Mouse (Mus musculus) lung, postnatal 10 days (tissue): ENCODE measurements around the gene Mrto4.
"Not testable (repeated sequence)": the region's sequence is repeated elsewhere in the genome, so short reads cannot be mapped to it uniquely, and the experiment has no call there.

Experiments
- DNase-seq: peaks from one replicate; pipeline ENCODE4 v3.0.0; 2021

Mrto4 gene

GRCm38 (mm10) chr4:139351931-139352711, at the start of gene Mrto4, which contains the start of the genes Emc1 and Ubr4:
Gene Mrto4, minus strand, starts transcription at chr4:139352576.
Gene Emc1, plus strand, starts transcription at chr4:139352587.
Gene Ubr4, plus strand, starts transcription at chr4:139352609.
- peak; percentile 92 for DNase-seq

- no peak for DNase-seq
These were observed 48.1 kb upstream of the Mrto4 start for GRCm38 (mm10) chr4:139400487-139400886.

GRCm38 (mm10) chr4:139395431-139395830, 43.1 kb upstream of the Mrto4 start:
- peak; percentile 14 for DNase-seq

GRCm38 (mm10) chr4:139389557-139389956, 37.2 kb upstream of the Mrto4 start:
- DNase-seq = no peak

GRCm38 (mm10) chr4:139386869-139387319, 34.5 kb upstream of the Mrto4 start:
- DNase-seq = peak; percentile 90

- not testable (repeated sequence) for DNase-seq
These were observed 33.5 kb upstream of the Mrto4 start for GRCm38 (mm10) chr4:139385841-139386240.

GRCm38 (mm10) chr4:139382231-139382630, 29.9 kb upstream of the Mrto4 start:
- DNase-seq = no peak

- no peak for DNase-seq
These were observed 29.1 kb upstream of the Mrto4 start for GRCm38 (mm10) chr4:139381452-139381845.

- no peak for DNase-seq
These were observed 28.5 kb upstream of the Mrto4 start for GRCm38 (mm10) chr4:139380775-139381451.

- DNase-seq = peak; percentile 99
These were observed 27.9 kb upstream of the Mrto4 start for GRCm38 (mm10) chr4:139380207-139380748.

GRCm38 (mm10) chr4:139379719-139380118, 27.3 kb upstream of the Mrto4 start:
- DNase-seq = no peak

- no peak for DNase-seq
These were observed 21.2 kb upstream of the Mrto4 start for GRCm38 (mm10) chr4:139373531-139373930.

GRCm38 (mm10) chr4:139373130-139373529, 20.8 kb upstream of the Mrto4 start:
- no peak for DNase-seq

GRCm38 (mm10) chr4:139368038-139368437, 15.7 kb upstream of the Mrto4 start:
- DNase-seq = no peak

- DNase-seq = no peak
These were observed 15.0 kb upstream of the Mrto4 start for GRCm38 (mm10) chr4:139367336-139367735.

- DNase-seq = no peak
These were observed 8.6 kb upstream of the Mrto4 start for GRCm38 (mm10) chr4:139360761-139361548.

GRCm38 (mm10) chr4:139357211-139357610, 4.8 kb upstream of the Mrto4 start:
- DNase-seq = no peak

- no peak for DNase-seq
These were observed 456 bp upstream of the Mrto4 start for GRCm38 (mm10) chr4:139352832-139353231.

- no peak for DNase-seq
These were observed 6.9 kb downstream of the Mrto4 start for GRCm38 (mm10) chr4:139345416-139346019.

- DNase-seq = no peak
These were observed 8.7 kb downstream of the Mrto4 start for GRCm38 (mm10) chr4:139343718-139344117.

- peak; percentile 36 for DNase-seq
These were observed 10.7 kb downstream of the Mrto4 start for GRCm38 (mm10) chr4:139341556-139342233.

- DNase-seq = no peak
These were observed 11.5 kb downstream of the Mrto4 start for GRCm38 (mm10) chr4:139340835-139341234.
